Mouse (Mus musculus) ES-Bruce4 (cell line): ENCODE measurements around the gene Fam183b. TPM values are rescaled to one million over a fixed set of nuclear protein-coding genes. Genes with fewer than 3 reads are reported as not detected.

Experiments used
- polyA plus RNA-seq: library from polyadenylated mRNA; stranded (reverse); fragments of >200 nt; gene quantifications from 2 replicates; pipeline ENCODE4 v1.2.4, GENCODE M21; 2011; ENCODE audit warnings: low read depth; ENCODE audit not compliant: missing spikeins, insufficient read depth, insufficient read length

Gene Fam183b
- polyA plus RNA-seq, 1 experiment = not detected

Other genes starting within 250 kb of the Fam183b start
- gene Olfr328, start 246.3 kb downstream of the Fam183b start, polyA plus RNA-seq = not detected in 2 replicates
- not detected in 2 replicates for gene Olfr224, start 231.4 kb downstream of the Fam183b start, polyA plus RNA-seq
- not detected in 2 replicates for gene Olfr325, start 224.2 kb downstream of the Fam183b start, polyA plus RNA-seq
- not detected in 2 replicates for gene Olfr324, start 206.8 kb downstream of the Fam183b start, polyA plus RNA-seq
- gene 2210407C18Rik, start 185.9 kb downstream of the Fam183b start, polyA plus RNA-seq = not detected in 2 replicates
- gene Olfr323, start 171.5 kb downstream of the Fam183b start, polyA plus RNA-seq = not detected in 2 replicates
- gene Trim58, start 161.5 kb downstream of the Fam183b start, polyA plus RNA-seq = not detected in 2 replicates
- gene Olfr322, start 143.2 kb downstream of the Fam183b start, polyA plus RNA-seq = not detected in 2 replicates
- gene Olfr320, start 120.9 kb downstream of the Fam183b start, polyA plus RNA-seq = not detected in 2 replicates
- gene Olfr319, start 102.8 kb downstream of the Fam183b start, polyA plus RNA-seq = not detected in 2 replicates
- gene Olfr318, start 77.9 kb downstream of the Fam183b start, polyA plus RNA-seq = not detected in 2 replicates
- not detected in 2 replicates for gene Olfr317, start 62.7 kb downstream of the Fam183b start, polyA plus RNA-seq
- not detected in 2 replicates for gene Olfr316, start 49.2 kb downstream of the Fam183b start, polyA plus RNA-seq
- gene Olfr315, start 28.8 kb downstream of the Fam183b start, polyA plus RNA-seq = not detected in 2 replicates
- gene Olfr314, start 19.0 kb downstream of the Fam183b start, polyA plus RNA-seq = not detected in 2 replicates
- gene Olfr313, start 13.0 kb upstream of the Fam183b start, polyA plus RNA-seq = not detected in 2 replicates
- gene Olfr312, start 27.3 kb upstream of the Fam183b start, polyA plus RNA-seq = not detected in 2 replicates
- gene Olfr311, start 37.3 kb upstream of the Fam183b start, polyA plus RNA-seq = not detected in 2 replicates
- gene Gm12258, start 45.2 kb upstream of the Fam183b start, polyA plus RNA-seq = 3.2 and 5.2 TPM in 2 replicates
- 6.9 and 7.7 TPM in 2 replicates for gene 2810021J22Rik, start 65.3 kb upstream of the Fam183b start, polyA plus RNA-seq
- gene Zfp39, start 102.3 kb upstream of the Fam183b start, polyA plus RNA-seq = 5.1 and 6.1 TPM in 2 replicates
- gene Btnl10, start 115.9 kb upstream of the Fam183b start, polyA plus RNA-seq = not detected in 2 replicates
- 104 and 105 TPM in 2 replicates for gene Rnf187, start 137.0 kb upstream of the Fam183b start, polyA plus RNA-seq
- gene Hist3h2ba, start 147.0 kb upstream of the Fam183b start, polyA plus RNA-seq = 7.7 and 8.0 TPM in 2 replicates
- gene Hist3h2a, start 152.7 kb upstream of the Fam183b start, polyA plus RNA-seq = 2.9 and 3.7 TPM in 2 replicates
- gene Trim17, start 152.7 kb upstream of the Fam183b start, polyA plus RNA-seq = not detected in 2 replicates
- 22.5 and 25.6 TPM in 2 replicates for gene Trim11, start 176.1 kb upstream of the Fam183b start, polyA plus RNA-seq